Mouse (Mus musculus): ENCODE measurements around the gene Cdc20. TPM values are rescaled to one million over a fixed set of nuclear protein-coding genes. Genes with fewer than 3 reads are reported as not detected.

Cdc20 gene
- polyA plus RNA-seq, 1 experiment from 2014 or later, result 164 TPM

GRCm38 (mm10) chr4:118387316-118387715, 49.8 kb downstream of the Cdc20 start:
- Histone ChIP-seq H3K9ac (no peak overlapping the region), H3K27ac (no peak overlapping the region), H3K9me3 (no peaks in the 10 kb centered on the region), H3K4me3 (no peak overlapping the region), H3K4me2 (no peak overlapping the region), H3K27me3 (no peaks in the 10 kb centered on the region), H3K4me1 (no peaks in the 10 kb centered on the region), H3K36me3 (peaks cover 99% of the 10 kb centered on the region)
- WGBS, result 92% methylated on average over 8 of the region's 8 CpGs
- no peak for ATAC-seq (ENCODE audit: insufficient number of reproducible peaks, low FRiP score, low TSS enrichment, low read depth)

- H3K36me3 ChIP-seq, result peaks cover 96% of the 10 kb centered on the region
- ATAC-seq (ENCODE audit: insufficient number of reproducible peaks, low FRiP score, low TSS enrichment, low read depth), result no peak
These were observed 53.9 kb downstream of the Cdc20 start for GRCm38 (mm10) chr4:118383271-118383670.

More at GRCm38 (mm10) chr4:118383271-118383670, 53.9 kb downstream of the Cdc20 start:
- Histone ChIP-seq H3K27ac (no peak overlapping the region), H3K4me1 (no peaks in the 10 kb centered on the region), H3K27me3 (no peaks in the 10 kb centered on the region), H3K4me2 (no peak overlapping the region), H3K9ac (no peak overlapping the region), H3K4me3 (no peak overlapping the region), H3K9me3 (no peaks in the 10 kb centered on the region)
- WGBS, result 88% methylated on average over 7 of the region's 7 CpGs

Other genes starting within 250 kb of the Cdc20 start
- gene Ptprf, start 145.9 kb downstream of the Cdc20 start, polyA plus RNA-seq (2015; fragmentation: Nextera tagmentation; extraction: Ambion mirVana), result 66.4 and 82.7 TPM in 2 replicates
- gene Szt2, start 28.1 kb downstream of the Cdc20 start, polyA plus RNA-seq (2015; fragmentation: Nextera tagmentation; extraction: Ambion mirVana), result 5.6 and 7.9 TPM in 2 replicates
- gene Med8, start 28.0 kb downstream of the Cdc20 start, polyA plus RNA-seq (2015; fragmentation: Nextera tagmentation; extraction: Ambion mirVana), result 103 and 106 TPM in 2 replicates
- gene Elovl1, start 9.3 kb downstream of the Cdc20 start, polyA plus RNA-seq (2015; fragmentation: Nextera tagmentation; extraction: Ambion mirVana), result 273 and 305 TPM in 2 replicates
- gene Mpl, start 20.2 kb upstream of the Cdc20 start, polyA plus RNA-seq (2015; fragmentation: Nextera tagmentation; extraction: Ambion mirVana), result 0.24 and 0.62 TPM in 2 replicates
- 25.8 and 27.8 TPM in 2 replicates for gene Tie1, start 52.7 kb upstream of the Cdc20 start, polyA plus RNA-seq (2015; fragmentation: Nextera tagmentation; extraction: Ambion mirVana)
- gene 2610528J11Rik, start 89.6 kb upstream of the Cdc20 start, polyA plus RNA-seq (2015; fragmentation: Nextera tagmentation; extraction: Ambion mirVana), result 13.5 and 14.2 TPM in 2 replicates
- 22.9 and 23.0 TPM in 2 replicates for gene Tmem125, start 106.7 kb upstream of the Cdc20 start, polyA plus RNA-seq (2015; fragmentation: Nextera tagmentation; extraction: Ambion mirVana)
- 1.7 and 2.6 TPM in 2 replicates for gene Cfap57, start 183.4 kb upstream of the Cdc20 start, polyA plus RNA-seq (2015; fragmentation: Nextera tagmentation; extraction: Ambion mirVana)
- gene Ebna1bp2, start 183.4 kb upstream of the Cdc20 start, polyA plus RNA-seq (2015; fragmentation: Nextera tagmentation; extraction: Ambion mirVana), result 129 and 136 TPM in 2 replicates
- gene Olfr62, start 221.6 kb upstream of the Cdc20 start, polyA plus RNA-seq (2015; fragmentation: Nextera tagmentation; extraction: Ambion mirVana), result not detected in 2 replicates

Data from limb, embryonic 15.5 days (tissue).